Mouse (Mus musculus): ENCODE results near the gene Get4.
A peak's percentile ranks its signal among the peaks of the same experiment; 100 is the strongest.

The Get4 gene

GRCm38 (mm10) chr5:139243384-139243783 is 8.7 kb upstream of the Get4 start:
- no peak for DNase-seq

GRCm38 (mm10) chr5:139247767-139248166 is 4.4 kb upstream of the Get4 start:
- DNase-seq = no peak

DNA sequence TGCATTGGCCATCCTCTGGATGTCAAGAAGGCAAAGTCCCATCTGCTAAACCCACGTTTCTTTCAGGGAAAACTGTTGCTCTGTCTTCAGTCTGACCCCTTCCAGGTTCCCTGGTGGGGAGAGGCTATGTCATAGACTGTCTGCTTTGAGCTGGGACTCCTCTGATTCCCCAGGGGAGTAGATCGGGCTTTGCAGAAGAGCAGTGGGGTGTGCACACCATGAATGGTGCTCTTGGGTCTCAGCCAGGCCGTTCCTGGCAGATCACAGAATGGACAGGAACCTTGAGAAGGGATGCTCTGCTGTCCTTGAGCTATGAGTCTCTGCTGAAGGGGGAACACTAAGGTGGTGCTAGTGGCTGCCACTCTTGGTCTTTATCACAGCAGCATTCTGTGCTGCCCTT is 3.3 kb upstream of the Get4 start:
- no peak for DNase-seq

DNA sequence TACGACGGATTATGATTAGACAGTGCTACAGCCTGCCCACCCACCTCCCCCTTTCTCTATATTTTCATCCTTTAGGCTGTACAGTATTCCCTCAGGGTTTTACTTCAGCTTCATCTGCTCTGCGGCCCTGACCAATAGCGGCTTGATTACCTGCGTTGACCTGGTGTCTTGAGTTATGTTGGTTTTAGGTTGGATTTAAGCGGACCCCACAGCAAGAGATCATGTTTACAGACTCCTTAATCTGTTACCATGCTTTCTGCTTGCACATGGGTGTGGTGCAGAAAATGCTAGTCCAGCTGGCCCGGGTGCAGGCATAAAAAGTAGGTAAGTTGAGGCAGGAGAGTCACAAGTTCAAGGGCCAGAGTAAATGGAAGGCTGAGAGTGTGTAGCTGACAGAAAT is 845 bp upstream of the Get4 start:
- DNase-seq = no peak

DNA sequence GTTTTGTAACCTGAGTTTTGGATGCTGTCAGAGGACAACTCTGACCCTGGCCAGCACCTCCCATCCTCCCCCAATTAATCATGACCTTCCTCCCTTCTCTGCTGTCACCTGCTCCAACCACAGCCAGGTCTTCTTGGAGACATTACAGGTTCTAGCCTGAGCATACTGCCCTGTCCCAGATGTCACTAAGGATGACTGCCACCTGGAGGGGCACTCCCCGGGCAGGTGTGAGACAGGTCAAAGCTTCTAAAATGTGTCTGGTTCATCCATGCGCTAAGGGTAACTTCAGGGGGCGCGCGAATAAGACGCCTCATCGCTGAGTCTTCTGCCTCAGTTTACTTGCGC is 416 bp upstream of the Get4 start:
- DNase-seq = no peak

DNA sequence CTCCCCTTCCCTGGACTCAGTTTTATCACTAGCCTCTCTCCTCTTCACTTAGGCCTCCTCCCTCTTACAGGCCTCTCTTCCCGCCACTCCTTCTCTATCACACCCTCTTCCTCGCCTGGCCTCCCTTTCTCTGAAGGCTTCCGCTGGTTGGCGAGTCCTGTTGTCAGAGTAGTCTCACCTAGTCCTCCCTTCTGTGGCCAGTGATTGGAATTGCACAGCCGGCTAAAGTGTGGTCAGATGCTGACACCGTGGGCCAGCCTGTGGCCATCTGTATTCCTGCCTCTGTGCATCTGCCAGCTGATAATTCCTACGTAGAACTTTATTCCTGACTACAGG is 754 bp downstream of the Get4 start:
- DNase-seq = peak in 1 of 2 experiments; percentile 23

- peak; percentile 26 to 31 for DNase-seq
These were observed 1.2 kb downstream of the Get4 start for GRCm38 (mm10) chr5:139253301-139253741.

DNA sequence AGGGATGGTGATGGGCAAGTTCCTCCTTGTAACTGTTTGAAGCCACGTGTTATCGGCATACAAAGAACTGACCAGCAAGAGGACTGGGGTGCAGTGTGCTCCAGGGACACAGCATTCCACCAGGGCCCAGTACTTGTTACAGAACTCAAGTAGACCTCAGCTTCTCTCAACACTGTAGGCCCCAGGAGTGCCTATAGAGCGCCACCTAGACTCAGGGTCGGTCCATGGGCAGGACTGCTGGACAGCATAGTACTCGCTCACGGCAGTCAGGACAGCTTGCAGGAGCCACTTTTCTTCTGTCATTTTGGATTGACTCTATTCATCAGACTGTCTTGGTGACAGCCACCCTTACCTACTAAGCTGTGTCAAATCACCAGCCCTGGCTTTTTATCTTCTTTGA is 2.8 kb downstream of the Get4 start:
- DNase-seq = no peak

GRCm38 (mm10) chr5:139255777-139256176 is 3.7 kb downstream of the Get4 start:
- DNase-seq = no peak

DNA sequence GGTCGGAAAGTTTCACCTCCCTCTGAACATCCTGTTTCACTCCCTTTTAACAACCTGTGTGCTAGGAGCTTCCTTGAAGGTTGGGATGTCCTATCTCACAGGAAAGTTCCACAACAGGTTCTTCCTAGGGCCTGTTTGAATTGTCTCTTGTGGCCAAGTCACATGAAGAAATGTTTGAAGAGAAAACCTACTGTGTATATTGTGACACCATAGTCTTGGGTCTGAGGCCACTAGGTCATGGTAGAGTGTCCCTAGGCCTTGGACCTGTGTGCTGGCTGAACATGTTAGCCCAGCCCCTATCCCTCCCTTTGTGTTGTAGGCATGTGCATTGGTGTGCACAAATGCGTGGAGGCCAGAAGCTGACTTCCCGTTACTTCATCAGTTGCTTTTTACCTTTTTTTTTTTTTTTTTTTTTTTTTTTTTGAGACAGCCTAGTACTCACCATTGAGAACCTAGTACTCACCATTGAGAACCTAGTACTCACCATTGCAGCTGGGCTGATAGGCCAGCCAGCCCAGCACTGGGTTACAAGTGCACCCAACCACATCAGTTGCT is 4.2 kb downstream of the Get4 start:
- DNase-seq = no peak

GRCm38 (mm10) chr5:139257265-139257664 is 5.1 kb downstream of the Get4 start:
- no peak for DNase-seq

GRCm38 (mm10) chr5:139257818-139258217 is 5.7 kb downstream of the Get4 start:
- DNase-seq = no peak

- no peak for DNase-seq
These were observed 6.4 kb downstream of the Get4 start for GRCm38 (mm10) chr5:139258371-139259035.

GRCm38 (mm10) chr5:139259853-139260252 is 7.7 kb downstream of the Get4 start:
- peak; percentile 50 to 52 for DNase-seq

DNA sequence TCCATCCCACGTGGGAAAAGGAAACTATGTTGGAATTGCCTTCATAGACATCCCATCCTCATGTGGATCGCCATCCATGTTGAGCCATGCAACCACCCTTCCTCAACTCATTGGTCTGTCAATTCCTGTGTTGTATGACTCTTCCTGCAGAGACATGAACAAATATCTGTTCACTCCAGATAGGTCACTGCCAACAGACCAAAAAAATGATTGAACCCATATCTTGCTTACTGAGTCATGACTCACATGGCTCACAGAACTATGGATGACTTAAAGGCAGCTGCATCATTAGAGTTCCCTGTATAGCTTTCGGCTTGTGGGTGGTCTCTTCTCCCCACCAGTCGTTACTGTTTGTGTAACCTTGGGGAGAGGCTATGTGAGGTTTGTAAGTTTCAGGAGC is 9.3 kb downstream of the Get4 start:
- DNase-seq = no peak

GRCm38 (mm10) chr5:139267661-139268060 is 15.5 kb downstream of the Get4 start:
- DNase-seq = no peak

GRCm38 (mm10) chr5:139270806-139271521 is 18.8 kb downstream of the Get4 start:
- peak in 1 of 2 experiments; percentile 40 for DNase-seq

GRCm38 (mm10) chr5:139271994-139272554 is 19.9 kb downstream of the Get4 start:
- no peak for DNase-seq

DNA sequence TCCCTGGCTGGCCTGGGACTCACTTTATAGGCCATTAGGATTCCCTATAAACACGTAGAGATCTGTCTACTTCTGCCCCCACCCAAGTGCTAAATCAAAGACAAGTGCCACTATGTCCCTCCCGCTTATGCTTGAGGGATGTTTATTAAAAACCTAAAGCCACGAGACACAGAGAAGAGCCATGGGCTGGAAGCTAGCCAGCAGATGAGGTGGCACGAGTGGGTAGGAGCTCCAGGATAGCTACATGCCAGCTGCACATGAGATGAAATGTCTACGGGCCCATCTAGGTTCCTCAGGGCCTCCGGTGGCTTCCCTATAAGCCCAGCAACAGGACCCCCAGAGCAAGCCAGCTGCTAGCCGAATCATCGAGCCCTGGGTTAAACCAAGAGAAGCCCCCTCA is 25.2 kb downstream of the Get4 start:
- no peak for DNase-seq

- peak in 1 of 2 experiments; percentile 24 for DNase-seq
These were observed 29.4 kb downstream of the Get4 start for GRCm38 (mm10) chr5:139281373-139282112.

DNA sequence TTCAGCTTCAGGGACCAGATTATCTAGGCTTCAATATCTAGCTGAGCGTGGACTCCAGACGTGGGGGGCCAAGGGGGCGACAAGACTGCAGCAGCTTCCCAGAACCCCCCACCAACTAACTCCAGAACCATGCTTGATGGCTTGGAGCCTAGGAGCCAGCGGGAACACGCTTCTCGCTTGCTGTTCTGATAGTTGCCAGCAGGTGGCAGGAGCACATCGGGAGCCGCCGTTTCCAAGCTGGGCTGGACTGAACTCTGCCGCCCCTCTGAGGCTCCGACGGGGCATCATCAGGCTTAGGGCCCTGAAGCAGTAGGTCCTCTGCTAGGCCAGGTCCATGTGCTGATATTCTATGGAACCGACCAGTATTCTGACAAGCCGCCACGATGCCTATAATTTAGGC is 30.1 kb downstream of the Get4 start:
- DNase-seq = peak; percentile 90 to 92

DNA sequence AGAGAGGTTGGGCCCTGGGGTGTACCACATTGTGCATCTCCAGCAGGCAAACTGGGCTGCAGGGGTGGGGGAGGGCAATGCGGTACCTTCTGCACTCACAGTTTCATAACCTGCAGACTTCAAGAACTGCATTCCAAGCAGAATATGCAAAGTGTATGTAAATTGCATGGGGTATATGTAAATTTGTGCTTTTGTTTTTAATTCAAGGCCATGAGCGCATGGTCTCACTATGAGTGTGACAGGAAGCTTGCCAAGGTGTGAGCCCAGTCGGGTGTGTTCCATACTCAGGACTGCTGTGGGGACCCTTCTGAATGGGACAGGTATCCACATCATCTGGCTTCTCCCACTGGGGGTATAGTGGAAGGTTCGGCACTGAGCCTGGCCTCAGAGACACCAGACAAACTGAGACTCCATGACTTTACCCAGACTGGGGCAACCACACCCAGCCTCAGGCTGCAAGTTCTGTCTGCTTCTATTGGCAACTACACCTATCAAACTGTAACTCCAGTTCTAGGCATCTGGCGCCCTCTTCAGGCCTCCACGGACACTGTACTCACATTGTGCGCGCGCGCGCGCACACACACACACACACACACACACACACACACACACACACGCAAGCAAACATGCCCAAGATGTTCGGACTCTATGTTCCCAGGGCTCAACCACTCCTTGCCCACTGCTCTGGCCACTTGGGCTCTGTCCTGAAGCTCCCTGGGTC is 31.5 kb downstream of the Get4 start:
- DNase-seq = no peak
